Mouse (Mus musculus): ENCODE data around the gene Rgs12. TPM values are rescaled to one million over a fixed set of nuclear protein-coding genes. Genes with fewer than 3 reads are reported as not detected.

Rgs12 gene
- polyA plus RNA-seq, 1 experiment: 161 TPM

- WGBS: 39% methylated on average over 12 of the region's 12 CpGs
- peaks cover 13% of the 10 kb centered on the region; the same call in 1 of the 2 replicates for H3K4me1 ChIP-seq (ENCODE audit: control insufficient read depth, insufficient read depth, low read length)
- no peak for TF ChIP-seq CTCF (IDR thresholded peaks at IDR 0.05; ENCODE audit: insufficient read depth, low read length)
- no peak for TF ChIP-seq POLR2A (IDR thresholded peaks at IDR 0.05; ENCODE audit: borderline replicate concordance, extremely low read depth, low read depth, low read length)
- DNase-seq: no peak
- H3K4me3 ChIP-seq (replicated peaks; ENCODE audit: extremely low read depth, low read depth, low read length): no peak overlapping the region
Measured at GRCm38 (mm10) chr5:34989321-34989772, 40.1 kb downstream of the Rgs12 start.

- TF ChIP-seq CTCF (IDR thresholded peaks at IDR 0.05; ENCODE audit: insufficient read depth, low read length): no peak
- TF ChIP-seq POLR2A (IDR thresholded peaks at IDR 0.05; ENCODE audit: borderline replicate concordance, extremely low read depth, low read depth, low read length): no peak
- no peak for DNase-seq
- Histone ChIP-seq H3K4me1 (ENCODE audit: control insufficient read depth, insufficient read depth, low read length) (no peaks in the 10 kb centered on the region; the same call in 1 of the 2 replicates), H3K4me3 (replicated peaks; ENCODE audit: extremely low read depth, low read depth, low read length) (no peak overlapping the region)
- 42% methylated on average over 3 of the region's 3 CpGs for whole genome bisulfite sequencing
Measured at GRCm38 (mm10) chr5:34998754-34999153, 49.5 kb downstream of the Rgs12 start.

GRCm38 (mm10) chr5:34999281-34999680 lies 50.0 kb downstream of the Rgs12 start:
- DNase-seq: no peak
- TF ChIP-seq POLR2A (IDR thresholded peaks at IDR 0.05; ENCODE audit: borderline replicate concordance, extremely low read depth, low read depth, low read length) (no peak), CTCF (IDR thresholded peaks at IDR 0.05; ENCODE audit: insufficient read depth, low read length) (no peak)
- Histone ChIP-seq H3K4me1 (ENCODE audit: control insufficient read depth, insufficient read depth, low read length) (no peaks in the 10 kb centered on the region; the same call in 1 of the 2 replicates), H3K4me3 (replicated peaks; ENCODE audit: extremely low read depth, low read depth, low read length) (no peak overlapping the region)
- 71% methylated on average over 6 of the region's 6 CpGs for WGBS

GRCm38 (mm10) chr5:35000323-35000722 lies 51.1 kb downstream of the Rgs12 start:
- no peak overlapping the region for H3K4me3 ChIP-seq (replicated peaks; ENCODE audit: extremely low read depth, low read depth, low read length)
- no peak for DNase-seq
- TF ChIP-seq CTCF (IDR thresholded peaks at IDR 0.05; ENCODE audit: insufficient read depth, low read length): no peak
- no peaks in the 10 kb centered on the region; the same call in 1 of the 2 replicates for H3K4me1 ChIP-seq (ENCODE audit: control insufficient read depth, insufficient read depth, low read length)

- no peak for DNase-seq
- peaks cover under 1% of the 10 kb centered on the region; the same call in 1 of the 2 replicates for H3K4me1 ChIP-seq (ENCODE audit: control insufficient read depth, insufficient read depth, low read length)
- no peak for TF ChIP-seq CTCF (IDR thresholded peaks at IDR 0.05; ENCODE audit: insufficient read depth, low read length)
- no peak for TF ChIP-seq POLR2A (IDR thresholded peaks at IDR 0.05; ENCODE audit: borderline replicate concordance, extremely low read depth, low read depth, low read length)
- WGBS: 69% methylated on average over 3 of the region's 3 CpGs
- no peak overlapping the region for H3K4me3 ChIP-seq (replicated peaks; ENCODE audit: extremely low read depth, low read depth, low read length)
Measured at GRCm38 (mm10) chr5:35001144-35001543, 51.9 kb downstream of the Rgs12 start.

- DNase-seq: no peak
- WGBS: 85% methylated on average over 7 of the region's 7 CpGs
- peaks cover 2% of the 10 kb centered on the region; the same call in 1 of the 2 replicates for H3K4me1 ChIP-seq (ENCODE audit: control insufficient read depth, insufficient read depth, low read length)
- no peak for TF ChIP-seq CTCF (IDR thresholded peaks at IDR 0.05; ENCODE audit: insufficient read depth, low read length)
- TF ChIP-seq POLR2A (IDR thresholded peaks at IDR 0.05; ENCODE audit: borderline replicate concordance, extremely low read depth, low read depth, low read length): no peak
- H3K4me3 ChIP-seq (replicated peaks; ENCODE audit: extremely low read depth, low read depth, low read length): no peak overlapping the region
Measured at GRCm38 (mm10) chr5:35003611-35004162, 54.4 kb downstream of the Rgs12 start.

- TF ChIP-seq POLR2A (IDR thresholded peaks at IDR 0.05; ENCODE audit: borderline replicate concordance, extremely low read depth, low read depth, low read length) (no peak), CTCF (IDR thresholded peaks at IDR 0.05; ENCODE audit: insufficient read depth, low read length) (no peak)
- Histone ChIP-seq H3K4me3 (replicated peaks; ENCODE audit: extremely low read depth, low read depth, low read length) (no peak overlapping the region), H3K4me1 (ENCODE audit: control insufficient read depth, insufficient read depth, low read length) (peaks cover 2% of the 10 kb centered on the region; the same call in 1 of the 2 replicates)
- WGBS: 85% methylated on average over 2 of the region's 2 CpGs
- DNase-seq: no peak
Measured at GRCm38 (mm10) chr5:35004769-35005168, 55.5 kb downstream of the Rgs12 start.

GRCm38 (mm10) chr5:35005659-35006058 lies 56.4 kb downstream of the Rgs12 start:
- 86% methylated on average over 3 of the region's 3 CpGs for WGBS
- Histone ChIP-seq H3K4me1 (ENCODE audit: control insufficient read depth, insufficient read depth, low read length) (peaks cover 2% of the 10 kb centered on the region; the same call in 1 of the 2 replicates), H3K4me3 (replicated peaks; ENCODE audit: extremely low read depth, low read depth, low read length) (no peak overlapping the region)
- no peak for DNase-seq
- TF ChIP-seq CTCF (IDR thresholded peaks at IDR 0.05; ENCODE audit: insufficient read depth, low read length) (no peak), POLR2A (IDR thresholded peaks at IDR 0.05; ENCODE audit: borderline replicate concordance, extremely low read depth, low read depth, low read length) (no peak)

GRCm38 (mm10) chr5:35006599-35006998 lies 57.4 kb downstream of the Rgs12 start:
- DNase-seq: no peak
- H3K4me3 ChIP-seq (replicated peaks; ENCODE audit: extremely low read depth, low read depth, low read length): no peak overlapping the region
- WGBS: 42% methylated on average over 2 of the region's 2 CpGs
- peaks cover 2% of the 10 kb centered on the region; the same call in 1 of the 2 replicates for H3K4me1 ChIP-seq (ENCODE audit: control insufficient read depth, insufficient read depth, low read length)
- TF ChIP-seq POLR2A (IDR thresholded peaks at IDR 0.05; ENCODE audit: borderline replicate concordance, extremely low read depth, low read depth, low read length) (no peak), CTCF (IDR thresholded peaks at IDR 0.05; ENCODE audit: insufficient read depth, low read length) (no peak)

- TF ChIP-seq CTCF (IDR thresholded peaks at IDR 0.05; ENCODE audit: insufficient read depth, low read length) (no peak), POLR2A (IDR thresholded peaks at IDR 0.05; ENCODE audit: borderline replicate concordance, extremely low read depth, low read depth, low read length) (no peak)
- WGBS: 90% methylated on average over 4 of the region's 4 CpGs
- no peak for DNase-seq
- H3K4me1 ChIP-seq (ENCODE audit: control insufficient read depth, insufficient read depth, low read length): peaks cover 2% of the 10 kb centered on the region; the same call in 1 of the 2 replicates
- H3K4me3 ChIP-seq (replicated peaks; ENCODE audit: extremely low read depth, low read depth, low read length): no peak overlapping the region
Measured at GRCm38 (mm10) chr5:35009163-35009562, 59.9 kb downstream of the Rgs12 start.
